Mouse (Mus musculus) ES-Bruce4 (cell line): Measurements from ENCODE around the gene Pik3c2b.

Experiments
- CTCF ChIP-seq: IDR thresholded peaks from one replicate; pipeline ENCODE4 v1.8.1; 2011; ENCODE audit warnings: low read depth, low read length
- POLR2A ChIP-seq: IDR thresholded peaks from one replicate; pipeline ENCODE4 v1.8.1; 2011; ENCODE audit warnings: low read length; ENCODE audit not compliant: insufficient read depth

DNA sequence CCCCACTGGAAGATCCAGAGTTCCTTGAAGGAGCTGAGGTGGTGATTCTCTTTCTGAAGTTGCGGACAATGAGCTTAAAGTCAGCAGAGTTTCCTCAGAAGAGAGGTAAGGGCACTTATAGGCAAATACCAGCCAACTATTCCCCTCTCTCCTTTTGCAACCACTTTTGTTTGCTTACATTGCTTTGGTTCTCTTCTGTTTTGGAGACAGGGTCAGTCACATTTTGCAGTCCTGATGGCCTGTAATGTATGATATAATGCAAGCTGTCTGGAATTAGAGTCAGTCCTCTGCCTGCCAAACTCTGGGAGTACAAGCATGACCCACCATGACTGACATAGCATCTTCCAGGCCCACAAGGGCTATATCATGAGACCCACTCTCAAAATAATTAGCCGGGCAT is 18.3 kb upstream of the Pik3c2b start:
- no peak for TF ChIP-seq CTCF
- no peak for TF ChIP-seq POLR2A
